Mouse (Mus musculus) urinary bladder, adult 2 months (tissue): ENCODE data around the gene Hexim1. TPM values are rescaled to one million over a fixed set of nuclear protein-coding genes. Genes with fewer than 3 reads are reported as not detected.

Experiments
- DNase-seq: peaks from one replicate; pipeline ENCODE4 v3.0.0; 2022; ENCODE audit warnings: low spot score
- polyA plus RNA-seq: library from polyadenylated mRNA; depleted of rRNA; stranded (reverse); fragments of >200 nt; gene quantifications from 2 replicates; pipeline ENCODE4 v1.2.3, GENCODE M21; 2012

The Hexim1 gene
- polyA plus RNA-seq, 1 experiment: 28.4 TPM

- DNase-seq: peak; percentile 68
Observed at GRCm38 (mm10) chr11:103116959-103117590, 1.0 kb downstream of the Hexim1 start.

GRCm38 (mm10) chr11:103117591-103118009 lies 1.6 kb downstream of the Hexim1 start:
- DNase-seq: peak; percentile 58

- DNase-seq: no peak
Observed at GRCm38 (mm10) chr11:103118866-103119265, 2.8 kb downstream of the Hexim1 start.

GRCm38 (mm10) chr11:103119609-103120008 lies 3.6 kb downstream of the Hexim1 start:
- DNase-seq: no peak

GRCm38 (mm10) chr11:103120315-103120714 lies 4.3 kb downstream of the Hexim1 start:
- DNase-seq: no peak

GRCm38 (mm10) chr11:103131701-103132575 lies 15.9 kb downstream of the Hexim1 start, which contains the start of gene Hexim2:
Gene Hexim2, plus strand, starts transcription at chr11:103132429.
- DNase-seq: peak; percentile 72

GRCm38 (mm10) chr11:103132576-103133455 lies 16.8 kb downstream of the Hexim1 start:
- peak; percentile 99 for DNase-seq

GRCm38 (mm10) chr11:103133456-103134185 lies 17.6 kb downstream of the Hexim1 start:
- no peak for DNase-seq

GRCm38 (mm10) chr11:103134221-103134620 lies 18.2 kb downstream of the Hexim1 start:
- no peak for DNase-seq

GRCm38 (mm10) chr11:103136039-103136577 lies 20.1 kb downstream of the Hexim1 start:
- DNase-seq: no peak

GRCm38 (mm10) chr11:103139951-103140762 lies 24.1 kb downstream of the Hexim1 start:
- DNase-seq: no peak

GRCm38 (mm10) chr11:103140763-103141100 lies 24.7 kb downstream of the Hexim1 start:
- DNase-seq: no peak

GRCm38 (mm10) chr11:103141101-103141943 lies 25.3 kb downstream of the Hexim1 start:
- DNase-seq: peak; percentile 51

- DNase-seq: no peak
Observed at GRCm38 (mm10) chr11:103141944-103142255, 25.9 kb downstream of the Hexim1 start.

GRCm38 (mm10) chr11:103142441-103143182 lies 26.6 kb downstream of the Hexim1 start:
- no peak for DNase-seq

- no peak for DNase-seq
Observed at GRCm38 (mm10) chr11:103144309-103145285, 28.6 kb downstream of the Hexim1 start.

- no peak for DNase-seq
Observed at GRCm38 (mm10) chr11:103146386-103146785, 30.4 kb downstream of the Hexim1 start.
